Mouse (Mus musculus) intestine, embryonic 14.5 days (tissue): ENCODE data around the gene Gnat1. TPM values are rescaled to one million over a fixed set of nuclear protein-coding genes. Genes with fewer than 3 reads are reported as not detected.

Experiments
- ATAC-seq: fragments of 200-750 bp; cut with Nextera tagmentation; replicated peaks from 2 replicates; pipeline ENCODE4 v1.8.0; 2017; ENCODE audit warnings: low read depth, moderate number of reproducible peaks, moderate TSS enrichment, moderate library complexity; ENCODE audit not compliant: low FRiP score, low TSS enrichment
- DNase-seq: peaks from one replicate; pipeline ENCODE4 v3.0.0-alpha.2; 2018; ENCODE audit warnings: low spot score
- H3K27ac ChIP-seq: fragments of 300-500 bp; sonication (generic); 2 replicates; pipeline ENCODE4 v1.5.1; 2014; ENCODE audit warnings: low read depth, mild to moderate bottlenecking, control low read depth
- H3K27me3 ChIP-seq: fragments of 300-500 bp; sonication (generic); replicated peaks from 2 replicates; pipeline ENCODE4 v1.6.1; 2014; ENCODE audit warnings: low read length, control low read depth; ENCODE audit not compliant: control insufficient read depth, insufficient read depth
- H3K36me3 ChIP-seq: fragments of 300-500 bp; sonication (generic); 2 replicates; pipeline ENCODE4 v1.6.1; 2014; ENCODE audit warnings: low read length, control low read depth; ENCODE audit not compliant: control insufficient read depth, insufficient read depth
- H3K4me1 ChIP-seq: fragments of 300-500 bp; sonication (generic); replicated peaks from 2 replicates; pipeline ENCODE4 v1.6.1; 2014; ENCODE audit warnings: low read length, control low read depth, mixed read lengths; ENCODE audit not compliant: control insufficient read depth, insufficient read depth
- H3K4me2 ChIP-seq: fragments of 300-500 bp; sonication (generic); 2 replicates; pipeline ENCODE4 v1.6.1; 2014; ENCODE audit warnings: low read length
- H3K4me3 ChIP-seq: fragments of 300-500 bp; sonication (generic); 2 replicates; pipeline ENCODE4 v1.5.1; 2014; ENCODE audit warnings: low read depth, low read length, control low read depth, mixed read lengths
- H3K9ac ChIP-seq: fragments of 300-500 bp; sonication (generic); 2 replicates; pipeline ENCODE4 v1.6.1; 2014; ENCODE audit warnings: mild to moderate bottlenecking, low read length
- H3K9me3 ChIP-seq: fragments of 300-500 bp; sonication (generic); 2 replicates; pipeline ENCODE4 v1.6.1; 2016; ENCODE audit warnings: low read length, control low read depth; ENCODE audit not compliant: control insufficient read depth
- WGBS: fragments of 180-500 bp; shearing (Covaris S2); extraction: QIAGEN DNeasy Blood & Tissue Kit; methylation state at CpG from one replicate; pipeline ENCODE4 v1.1.7; 2014; 5-methylcytosine and 5-hydroxymethylcytosine counted together
- polyA plus RNA-seq: library from polyadenylated mRNA; unstranded; fragments of >200 nt; fragmentation: Nextera tagmentation; extraction: Ambion mirVana; gene quantifications from 2 replicates; pipeline ENCODE4 v1.2.1, GENCODE M21; 2014

The Gnat1 gene
- polyA plus RNA-seq, 1 experiment from 2014 or later = 2.6 TPM

GRCm38 (mm10) chr9:107641666-107642065 is 37.8 kb downstream of the Gnat1 start:
- Histone ChIP-seq H3K9me3 (no peaks in the 10 kb centered on the region), H3K36me3 (no peaks in the 10 kb centered on the region), H3K27me3 (no peaks in the 10 kb centered on the region), H3K4me1 (peaks cover 17% of the 10 kb centered on the region), H3K4me2 (no peak overlapping the region), H3K27ac (no peak overlapping the region), H3K9ac (no peak overlapping the region), H3K4me3 (no peak overlapping the region)
- DNase-seq (no peak), ATAC-seq (no peak)
- WGBS = 54% methylated on average over 8 of the region's 8 CpGs

GRCm38 (mm10) chr9:107640257-107640772 is 39.2 kb downstream of the Gnat1 start:
- WGBS = 38% methylated on average over 8 of the region's 8 CpGs
- DNase-seq (no peak), ATAC-seq (no peak)
- no peak overlapping the region for H3K9ac ChIP-seq
- H3K27me3 ChIP-seq = no peaks in the 10 kb centered on the region
- H3K9me3 ChIP-seq = no peaks in the 10 kb centered on the region
- no peak overlapping the region for H3K27ac ChIP-seq
- no peak overlapping the region for H3K4me2 ChIP-seq
- no peaks in the 10 kb centered on the region for H3K36me3 ChIP-seq
- H3K4me3 ChIP-seq = no peak overlapping the region
- H3K4me1 ChIP-seq = peaks cover 27% of the 10 kb centered on the region

GRCm38 (mm10) chr9:107637070-107637469 is 42.4 kb downstream of the Gnat1 start:
- Histone ChIP-seq H3K27ac (peak overlapping the region; percentile 70), H3K36me3 (peaks cover 7% of the 10 kb centered on the region; the same call in 1 of the 2 replicates), H3K9ac (no peak overlapping the region), H3K4me3 (no peak overlapping the region), H3K27me3 (no peaks in the 10 kb centered on the region), H3K4me2 (0 out of 2 replicates have a peak overlapping the region, but pooled peaks have one; percentile 14), H3K4me1 (peaks cover 32% of the 10 kb centered on the region), H3K9me3 (no peaks in the 10 kb centered on the region)
- ATAC-seq (no peak; the same call in 1 of the 2 replicates), DNase-seq (peak; percentile 69)
- WGBS = 9% methylated on average over 7 of the region's 7 CpGs

- Histone ChIP-seq H3K27ac (peak within 1 kb of the TSS; percentile 86), H3K27me3 (no peaks in the 10 kb centered on the region), H3K9ac (peak within 1 kb of the TSS; percentile 91), H3K4me1 (peaks cover 45% of the 10 kb centered on the region), H3K36me3 (peaks cover 7% of the 10 kb centered on the region; the same call in 1 of the 2 replicates), H3K4me2 (peak within 1 kb of the TSS; percentile 96), H3K9me3 (no peaks in the 10 kb centered on the region), H3K4me3 (peak within 1 kb of the TSS; percentile 89)
- ATAC-seq (peak; percentile 96), DNase-seq (peak; percentile 95)
- WGBS = 5% methylated on average over 38 of the region's 38 CpGs
These were observed 44.1 kb downstream of the Gnat1 start, which contains the start of gene Gnai2 for GRCm38 (mm10) chr9:107635279-107636028. Gene Gnai2 (minus strand): TSS chr9:107635367.

- Histone ChIP-seq H3K4me1 (peaks cover 53% of the 10 kb centered on the region), H3K9ac (peak overlapping the region; percentile 91), H3K9me3 (no peaks in the 10 kb centered on the region), H3K27me3 (no peaks in the 10 kb centered on the region), H3K27ac (peak overlapping the region; percentile 86), H3K36me3 (peaks cover 8% of the 10 kb centered on the region; the same call in 1 of the 2 replicates), H3K4me2 (peak overlapping the region; percentile 96), H3K4me3 (peak overlapping the region; percentile 89)
- ATAC-seq = peak; percentile 3; the same call in 1 of the 2 replicates
- no peak for DNase-seq
- 2% methylated on average over 35 of the region's 35 CpGs for WGBS
These were observed 44.9 kb downstream of the Gnat1 start for GRCm38 (mm10) chr9:107634406-107635278.

- no peaks in the 10 kb centered on the region for H3K9me3 ChIP-seq
- H3K36me3 ChIP-seq = peaks cover 12% of the 10 kb centered on the region; the same call in 1 of the 2 replicates
- ATAC-seq = peak; percentile 1; the same call in 1 of the 2 replicates
- peak overlapping the region; percentile 86 for H3K27ac ChIP-seq
- peak; percentile 70 for DNase-seq
- peak overlapping the region; percentile 89 for H3K4me3 ChIP-seq
- H3K4me2 ChIP-seq = peak overlapping the region; percentile 96
- H3K9ac ChIP-seq = peak overlapping the region; percentile 91
- H3K27me3 ChIP-seq = no peaks in the 10 kb centered on the region
- H3K4me1 ChIP-seq = peaks cover 61% of the 10 kb centered on the region
- 1% methylated on average over 15 of the region's 15 CpGs for WGBS
These were observed 45.7 kb downstream of the Gnat1 start for GRCm38 (mm10) chr9:107633661-107634405.

- 1% methylated on average over 29 of the region's 33 CpGs for WGBS
- ATAC-seq (peak; percentile 36), DNase-seq (peak; percentile 85)
- peak overlapping the region; percentile 96 for H3K4me2 ChIP-seq
- H3K9me3 ChIP-seq = no peaks in the 10 kb centered on the region
- H3K27ac ChIP-seq = peak overlapping the region; percentile 86
- no peaks in the 10 kb centered on the region for H3K27me3 ChIP-seq
- peaks cover 17% of the 10 kb centered on the region; the same call in 1 of the 2 replicates for H3K36me3 ChIP-seq
- H3K4me3 ChIP-seq = peak overlapping the region; percentile 89
- peak overlapping the region; percentile 91 for H3K9ac ChIP-seq
- H3K4me1 ChIP-seq = peaks cover 67% of the 10 kb centered on the region
These were observed 46.3 kb downstream of the Gnat1 start for GRCm38 (mm10) chr9:107633091-107633660.
